Mouse (Mus musculus) lung, postnatal 36 days (tissue): ENCODE measurements around the gene Cacng7.
"Not testable (repeated sequence)": the region's sequence is repeated elsewhere in the genome, so short reads cannot be mapped to it uniquely, and the experiment has no call there.

Source experiments
- DNase-seq: peaks from one replicate; pipeline ENCODE4 v3.0.0; 2022; ENCODE audit warnings: mixed read lengths

Gene Cacng7

DNA sequence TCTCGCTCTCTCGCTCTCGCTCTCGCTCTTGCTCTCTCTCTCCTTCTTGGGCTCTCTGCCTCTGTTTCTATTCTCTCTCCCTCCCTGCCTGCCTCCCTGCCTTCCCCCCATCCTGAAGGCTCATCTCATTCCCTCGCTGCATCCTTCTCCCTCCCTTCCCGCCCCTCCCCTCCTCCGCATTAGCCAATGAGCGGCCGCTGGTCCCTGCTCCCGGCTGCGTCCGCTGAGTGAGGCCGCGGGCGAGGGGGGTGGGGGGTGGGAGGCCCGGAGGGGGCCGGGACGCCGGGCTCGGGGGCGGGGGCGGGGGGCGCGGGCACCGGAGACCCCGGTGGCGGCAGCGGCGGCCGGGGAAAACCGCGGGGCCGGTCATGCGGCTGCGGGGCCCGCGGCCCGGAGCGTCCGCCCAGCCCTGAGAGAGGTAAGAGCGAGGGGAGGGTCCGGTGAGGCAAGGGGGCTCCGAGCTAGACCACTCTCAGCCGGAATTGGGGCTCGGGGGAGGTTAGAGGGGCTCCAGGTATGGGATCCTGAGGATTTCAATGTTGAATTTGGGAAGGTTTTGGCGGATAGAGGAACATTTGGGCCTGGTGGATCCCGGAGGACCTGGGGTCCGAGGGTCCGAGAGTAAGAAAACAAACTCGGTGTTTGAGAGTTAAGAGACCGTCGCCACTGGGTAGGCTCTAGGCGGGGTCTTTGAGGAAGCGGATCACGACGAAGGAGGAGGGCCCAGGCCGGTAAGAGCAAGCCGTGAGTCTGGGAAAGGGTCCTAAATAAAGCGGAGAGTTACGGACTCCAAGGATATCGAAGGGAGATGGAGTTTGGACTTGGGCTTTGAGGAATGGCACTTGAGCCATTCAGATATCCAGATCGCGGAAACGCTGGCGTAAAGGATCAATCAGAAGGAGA lies at the start of gene Cacng7:
TSS of gene Cacng7 (plus strand) at position 337 of the 903 bp plus-strand sequence.
- DNase-seq = no peak

DNA sequence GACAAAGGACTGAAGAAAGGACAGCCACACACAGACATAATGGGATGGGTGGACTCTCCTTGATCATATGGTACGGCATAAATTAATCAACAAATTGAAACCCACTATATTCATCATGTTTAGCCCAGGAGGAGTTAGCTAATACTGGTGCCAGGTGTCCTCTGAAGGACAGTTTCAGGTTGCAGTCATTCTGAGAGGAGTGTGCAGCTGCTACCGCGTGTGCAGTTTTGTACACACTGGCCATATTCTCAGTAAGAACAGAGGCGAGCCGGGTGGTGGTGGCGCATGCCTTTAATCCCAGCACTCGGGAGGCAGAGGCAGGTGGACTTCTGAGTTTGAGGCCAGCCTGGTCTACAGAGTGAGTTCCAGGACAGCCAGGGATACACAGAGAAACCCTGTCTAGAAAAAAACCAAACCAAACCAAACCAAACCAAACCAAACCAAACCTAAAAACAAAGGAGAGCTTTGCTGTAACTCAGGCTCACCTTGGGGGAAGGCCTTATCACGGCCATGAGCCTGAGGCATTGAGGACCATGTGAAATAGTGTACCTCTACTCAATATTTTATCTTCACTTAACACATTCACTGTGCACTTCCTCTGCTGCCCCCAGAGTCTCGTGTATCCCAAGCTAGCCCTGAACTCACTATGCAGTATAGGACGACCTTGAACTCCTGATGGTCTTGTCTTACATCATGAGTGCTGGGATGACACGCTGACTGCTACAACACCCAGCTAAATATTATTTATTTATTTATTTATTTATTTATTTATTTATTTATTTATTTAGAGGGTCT lies 49.5 kb upstream of the Cacng7 start:
- DNase-seq = no peak

DNA sequence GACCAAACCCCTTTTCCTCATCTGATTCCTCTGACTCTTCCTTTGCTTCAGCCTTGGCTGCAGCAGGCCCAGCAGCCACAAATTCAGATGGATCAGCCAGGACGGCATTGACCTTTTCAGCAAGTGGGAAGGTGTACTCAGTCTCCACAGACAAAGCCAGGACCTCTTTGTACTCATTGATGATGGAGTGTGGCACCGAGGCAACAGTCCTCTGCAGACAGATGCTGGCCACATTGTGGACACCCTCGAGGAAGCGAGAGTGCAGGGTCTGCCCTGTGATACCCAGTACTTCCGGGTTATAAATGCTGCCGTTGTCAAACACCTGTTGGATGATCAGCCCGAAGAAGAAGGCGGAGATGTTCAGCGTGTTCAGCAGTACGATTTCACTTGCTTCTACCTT lies 48.2 kb upstream of the Cacng7 start:
- DNase-seq = no peak

DNA sequence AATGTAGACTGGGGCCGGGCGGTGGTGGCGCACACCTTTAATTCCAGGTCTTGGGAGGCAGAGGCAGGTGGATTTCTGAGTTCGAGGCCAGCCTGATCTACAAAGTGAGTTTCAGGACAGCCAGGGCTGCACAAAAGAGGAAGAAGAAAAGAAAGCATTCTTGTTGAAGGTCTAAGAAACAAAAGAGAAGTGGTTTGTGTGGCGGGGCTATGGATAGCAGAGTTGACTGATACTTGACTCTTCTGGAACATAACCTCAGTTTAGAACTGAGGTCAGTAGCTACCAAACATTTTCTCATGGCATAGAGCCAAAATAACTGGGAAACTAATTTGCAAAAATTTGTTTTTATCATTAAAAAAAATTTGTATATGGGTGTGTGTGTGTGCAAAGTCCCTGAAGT lies 46.7 kb upstream of the Cacng7 start:
- peak; percentile 52 for DNase-seq

DNA sequence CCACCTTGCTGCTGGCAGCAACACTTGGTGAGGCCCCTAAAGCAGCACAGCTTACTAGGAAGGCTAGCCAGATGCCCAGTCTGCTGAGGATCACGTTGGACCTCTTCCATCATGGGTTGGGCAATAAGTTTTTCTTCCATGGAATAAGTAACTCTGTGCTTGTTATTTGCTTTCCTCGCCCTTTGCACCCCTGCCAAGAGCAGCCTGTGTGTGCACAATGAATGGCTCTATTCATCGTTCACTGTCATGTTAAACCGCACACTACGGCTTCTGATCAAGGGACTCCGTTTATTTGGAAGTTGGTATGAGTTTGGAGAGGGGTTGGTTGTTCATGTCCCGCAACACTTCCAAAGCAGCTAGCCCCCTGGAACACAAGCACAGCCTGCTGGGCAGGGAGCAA lies 45.6 kb upstream of the Cacng7 start:
- DNase-seq = peak; percentile 83

DNA sequence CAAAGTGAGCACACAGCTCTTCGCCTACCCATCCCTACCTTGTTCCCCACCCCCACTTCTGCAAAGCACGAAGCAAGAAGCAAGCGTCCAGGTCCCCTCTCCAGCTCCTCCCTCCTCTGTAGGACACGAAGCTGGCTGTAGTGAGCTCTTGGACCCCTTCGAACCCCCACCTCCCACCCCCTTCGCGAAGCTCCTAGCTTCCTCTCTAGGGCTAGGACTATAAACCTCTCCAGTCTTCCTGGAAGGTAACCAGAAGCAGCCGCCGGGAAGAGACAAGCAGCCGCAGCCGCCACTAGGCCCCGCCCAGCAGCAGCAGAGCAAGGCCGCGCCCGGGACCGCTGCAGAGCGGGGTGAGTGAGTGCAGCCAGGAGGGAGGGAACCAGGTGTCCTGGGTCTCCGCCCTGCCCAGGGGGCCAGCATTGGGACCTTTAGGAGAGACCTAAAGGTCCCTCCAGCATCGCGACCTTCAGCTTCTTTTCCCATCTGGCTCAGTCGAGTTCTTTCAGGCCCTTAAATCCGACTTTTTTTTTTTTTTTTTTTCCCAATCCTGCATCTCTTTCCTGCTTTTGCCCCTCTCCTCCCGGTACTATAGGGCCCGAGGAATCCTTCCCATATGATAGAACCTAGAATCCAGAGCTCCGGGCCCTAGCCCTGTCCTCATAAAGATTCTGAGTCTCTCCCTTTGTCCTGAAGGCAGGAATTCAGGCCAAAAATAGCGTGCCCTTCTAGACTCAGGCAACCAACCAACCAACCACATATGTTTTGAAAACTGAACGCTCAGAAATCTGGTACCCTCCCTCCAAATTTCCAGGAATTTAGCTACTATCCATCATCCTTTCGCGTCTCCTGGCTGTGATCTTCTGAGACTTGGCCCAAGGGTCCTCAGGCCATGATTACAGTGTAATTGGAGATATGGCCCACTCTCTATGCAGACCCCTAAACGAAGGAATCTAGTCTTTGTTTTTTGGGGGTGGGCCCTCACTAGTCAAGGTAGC lies 43.5 kb upstream of the Cacng7 start, which contains the start of the genes Myadm and Prkcg:
TSS of gene Myadm (plus strand) at position 105 of the 995 bp plus-strand sequence.
TSS of gene Prkcg (plus strand) at position 204 of the 995 bp plus-strand sequence.
- peak; percentile 92 for DNase-seq

DNA sequence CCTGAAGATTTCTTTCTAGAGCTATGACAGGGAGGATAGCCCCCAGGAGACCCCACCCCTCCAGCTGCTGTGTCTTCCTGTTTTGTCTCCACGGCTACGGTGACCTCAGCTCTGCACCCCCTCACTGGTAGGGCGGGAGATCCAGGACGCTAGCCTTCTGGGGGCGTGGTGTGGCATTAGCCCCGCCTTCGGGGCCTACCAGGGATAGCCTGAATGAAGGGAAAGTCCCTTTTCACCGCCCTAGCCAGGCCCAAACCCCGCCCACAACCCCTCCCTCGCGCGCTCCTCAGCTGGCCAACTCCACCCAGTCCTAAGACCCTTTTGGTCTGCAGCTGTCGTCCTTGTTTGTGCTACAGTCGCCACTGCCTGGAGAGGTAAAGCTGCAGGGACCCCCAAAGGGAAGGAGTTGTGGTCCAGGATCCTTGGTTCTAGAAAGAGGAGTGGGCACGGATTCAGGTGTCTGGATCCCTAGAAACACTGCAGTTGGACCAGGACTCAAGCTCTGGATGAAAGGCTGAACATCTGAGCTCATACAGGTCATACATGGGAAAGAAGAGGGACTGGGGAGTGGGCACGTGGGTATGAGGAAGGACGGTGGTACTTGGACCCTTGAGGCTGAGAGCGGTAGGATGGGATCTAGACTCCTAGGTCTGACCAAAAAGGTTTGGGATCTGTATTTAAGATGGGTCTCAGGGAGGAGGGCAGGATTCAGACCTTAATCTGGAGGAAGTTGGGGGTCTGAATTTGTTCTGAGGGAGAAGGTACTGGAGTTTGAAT lies 42.3 kb upstream of the Cacng7 start:
- DNase-seq = peak; percentile 100

DNA sequence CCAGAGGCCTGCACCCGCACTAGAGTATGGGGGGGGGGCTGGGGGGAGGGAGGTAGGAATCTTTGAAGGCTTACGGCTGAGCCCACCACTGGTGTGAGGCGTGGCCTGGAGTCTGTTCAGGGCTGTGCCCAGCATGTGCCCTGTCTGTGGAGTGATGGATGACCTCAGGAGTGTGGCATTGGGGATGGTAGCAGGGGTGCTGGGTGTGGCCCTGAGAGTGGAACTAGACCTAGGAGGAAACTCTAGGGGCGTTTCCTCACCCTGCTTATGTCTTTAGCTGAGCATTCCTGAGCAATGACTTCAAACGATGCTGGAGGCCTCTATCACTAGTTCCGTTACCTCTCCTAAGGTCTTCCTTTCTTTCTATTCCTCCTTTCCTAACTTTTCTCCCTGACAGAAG lies 41.6 kb upstream of the Cacng7 start:
- DNase-seq = peak; percentile 83

DNA sequence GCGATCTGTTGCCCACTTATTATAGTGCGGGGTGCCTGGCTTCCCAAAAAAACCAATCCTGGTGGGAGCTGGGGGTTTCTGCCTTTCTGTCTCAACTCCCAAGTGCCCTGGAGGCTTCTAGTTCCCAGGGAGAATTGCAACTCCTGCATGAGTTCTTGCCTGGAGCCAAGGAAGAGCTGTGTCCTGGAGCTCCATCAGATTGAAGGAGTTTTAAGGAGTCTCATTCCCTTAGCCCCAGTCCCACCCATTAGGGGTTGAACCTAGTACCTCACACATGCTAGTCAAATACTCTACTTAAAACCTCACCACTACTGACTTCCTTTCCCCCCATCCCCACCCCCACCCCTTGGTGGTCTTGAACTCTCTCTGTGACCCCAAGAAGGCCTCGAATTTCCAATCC lies 41.0 kb upstream of the Cacng7 start:
- no peak for DNase-seq

DNA sequence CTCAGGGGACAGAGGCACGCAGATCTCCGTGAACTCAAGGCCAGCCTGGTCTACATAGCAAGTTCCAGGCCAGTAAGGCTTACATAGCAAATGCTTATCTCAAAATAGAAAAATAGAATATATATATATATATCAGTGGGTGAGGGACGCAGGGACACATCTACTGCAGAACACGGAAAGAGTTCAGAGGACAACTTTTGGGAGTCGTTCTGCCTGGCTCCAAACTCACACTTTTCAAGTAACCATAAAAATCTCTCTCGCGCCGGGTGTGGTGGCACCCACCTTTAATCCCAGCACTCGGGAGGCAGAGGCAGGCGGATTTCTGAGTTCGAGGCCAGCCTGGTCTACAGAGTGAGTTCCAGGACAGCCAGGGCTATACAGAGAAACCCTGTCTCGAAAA lies 40.5 kb upstream of the Cacng7 start:
- DNase-seq = not testable (repeated sequence)

DNA sequence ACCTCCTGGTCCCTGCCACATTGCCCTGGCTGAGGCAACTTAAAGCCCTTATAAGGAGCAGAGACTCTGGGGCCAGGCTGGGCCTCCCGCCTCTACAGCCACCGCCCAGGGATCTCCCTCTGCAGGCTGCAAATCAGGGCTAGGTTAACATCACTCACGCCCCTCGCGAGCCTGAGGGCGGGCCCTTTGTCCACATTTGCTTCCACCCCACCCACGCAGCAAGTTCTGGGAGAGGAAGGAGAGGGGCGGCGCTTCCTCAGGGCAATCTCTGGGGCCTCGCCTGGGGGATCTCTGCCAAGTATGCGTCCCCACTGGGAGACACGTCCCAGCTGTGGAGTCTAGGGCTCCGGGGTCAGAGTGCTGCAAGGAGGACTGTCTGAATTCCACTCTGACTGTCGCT lies 40.0 kb upstream of the Cacng7 start:
- DNase-seq = peak; percentile 99

DNA sequence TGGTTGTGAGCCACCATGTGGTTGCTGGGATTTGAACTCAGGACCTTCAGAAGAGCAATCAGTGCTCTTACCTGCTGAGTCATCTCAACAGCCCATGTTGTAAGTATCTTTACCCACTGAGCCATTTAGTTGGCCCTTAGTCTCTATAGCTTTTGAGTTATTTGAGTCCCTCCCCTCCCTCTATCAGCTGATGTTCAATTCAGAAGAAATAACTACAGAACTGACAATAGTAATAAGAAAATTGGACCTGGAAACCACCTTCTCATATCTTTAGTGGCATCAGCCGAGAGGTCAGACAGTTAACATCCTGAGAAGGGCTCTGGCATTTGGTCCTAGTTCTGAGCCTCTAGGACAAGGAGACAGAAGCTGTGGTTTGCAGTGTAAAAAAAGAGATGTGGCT lies 38.0 kb upstream of the Cacng7 start:
- DNase-seq = no peak

DNA sequence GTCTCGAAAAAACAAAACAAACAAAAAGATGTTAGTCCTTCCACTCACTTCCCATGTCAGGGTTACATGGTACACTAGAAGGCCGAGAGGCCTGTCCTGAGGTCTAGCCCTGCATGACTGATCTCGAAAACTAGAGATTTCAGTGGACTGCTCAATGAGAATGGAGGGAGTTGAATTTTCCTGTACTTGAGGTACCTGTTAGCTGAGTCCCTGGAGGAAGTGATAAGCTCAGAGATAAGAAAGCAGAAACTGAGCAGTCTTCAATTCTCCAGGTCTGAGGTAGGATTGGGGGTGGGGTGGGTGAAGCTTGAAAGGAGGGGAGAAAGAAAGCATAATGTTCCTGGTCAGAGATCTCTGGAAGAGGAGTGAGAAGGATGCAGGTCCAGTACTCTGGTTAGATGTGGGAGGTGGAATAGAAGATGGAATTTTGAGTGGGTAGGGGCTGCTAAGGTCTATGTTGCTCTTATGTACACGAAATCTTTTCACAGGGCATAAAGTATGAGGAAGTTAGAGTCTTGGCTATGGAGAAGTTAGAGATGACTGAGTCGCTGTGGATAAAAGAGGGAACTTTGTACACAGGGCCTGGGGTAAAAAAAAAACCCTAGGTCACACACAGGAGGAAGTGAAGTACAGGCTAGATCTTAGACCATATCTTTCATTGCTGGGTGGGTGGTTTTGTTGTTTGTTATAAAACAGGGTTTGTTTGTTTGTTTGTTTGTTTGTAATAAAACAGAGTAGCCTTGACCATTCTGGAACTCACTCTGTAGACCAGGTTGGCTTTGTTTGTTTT lies 37.2 kb upstream of the Cacng7 start:
- DNase-seq = no peak

DNA sequence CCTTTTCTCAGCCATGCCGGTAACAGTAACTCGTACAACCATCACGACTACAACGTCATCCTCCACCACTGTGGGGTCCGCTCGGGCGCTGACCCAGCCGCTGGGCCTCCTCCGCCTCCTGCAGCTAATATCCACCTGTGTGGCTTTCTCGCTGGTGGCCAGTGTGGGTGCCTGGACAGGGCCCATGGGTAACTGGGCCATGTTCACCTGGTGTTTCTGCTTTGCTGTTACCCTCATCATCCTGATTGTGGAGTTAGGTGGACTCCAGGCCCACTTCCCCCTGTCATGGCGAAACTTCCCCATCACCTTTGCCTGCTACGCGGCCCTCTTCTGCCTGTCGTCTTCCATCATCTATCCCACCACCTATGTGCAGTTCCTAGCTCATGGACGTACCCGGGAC lies 36.0 kb upstream of the Cacng7 start:
- no peak for DNase-seq

DNA sequence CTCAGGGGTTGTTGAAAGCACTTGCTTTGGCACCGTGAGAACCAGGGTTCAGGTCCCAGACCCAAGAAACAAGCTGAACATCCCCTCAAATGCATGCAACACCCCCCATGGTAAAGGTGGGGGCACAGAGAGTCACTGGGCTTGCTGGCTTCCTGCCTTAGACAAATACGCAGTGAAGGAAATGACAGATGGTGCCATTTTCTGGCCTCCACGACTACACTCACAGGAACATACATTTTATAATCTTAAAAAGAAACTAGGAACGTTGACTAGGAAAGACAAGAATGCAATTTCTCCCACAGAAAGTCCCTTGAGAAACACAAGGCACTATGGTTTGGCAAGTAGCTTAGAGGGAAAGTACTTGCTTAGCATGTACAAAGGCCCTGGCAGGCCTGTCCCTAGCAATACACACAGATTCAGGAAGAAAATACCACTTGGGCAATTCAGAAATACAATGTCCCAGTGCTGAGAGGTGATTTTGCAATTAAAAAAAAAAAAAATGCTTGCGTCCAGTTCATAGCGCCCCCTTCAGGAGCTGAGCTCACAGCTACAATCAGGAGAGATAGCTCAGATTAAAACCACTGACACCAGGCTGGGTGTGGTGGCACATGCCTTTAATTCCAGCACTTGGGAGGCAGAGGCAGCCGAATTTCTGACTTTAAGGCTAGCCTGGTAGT lies 32.7 kb upstream of the Cacng7 start:
- DNase-seq = peak; percentile 73

DNA sequence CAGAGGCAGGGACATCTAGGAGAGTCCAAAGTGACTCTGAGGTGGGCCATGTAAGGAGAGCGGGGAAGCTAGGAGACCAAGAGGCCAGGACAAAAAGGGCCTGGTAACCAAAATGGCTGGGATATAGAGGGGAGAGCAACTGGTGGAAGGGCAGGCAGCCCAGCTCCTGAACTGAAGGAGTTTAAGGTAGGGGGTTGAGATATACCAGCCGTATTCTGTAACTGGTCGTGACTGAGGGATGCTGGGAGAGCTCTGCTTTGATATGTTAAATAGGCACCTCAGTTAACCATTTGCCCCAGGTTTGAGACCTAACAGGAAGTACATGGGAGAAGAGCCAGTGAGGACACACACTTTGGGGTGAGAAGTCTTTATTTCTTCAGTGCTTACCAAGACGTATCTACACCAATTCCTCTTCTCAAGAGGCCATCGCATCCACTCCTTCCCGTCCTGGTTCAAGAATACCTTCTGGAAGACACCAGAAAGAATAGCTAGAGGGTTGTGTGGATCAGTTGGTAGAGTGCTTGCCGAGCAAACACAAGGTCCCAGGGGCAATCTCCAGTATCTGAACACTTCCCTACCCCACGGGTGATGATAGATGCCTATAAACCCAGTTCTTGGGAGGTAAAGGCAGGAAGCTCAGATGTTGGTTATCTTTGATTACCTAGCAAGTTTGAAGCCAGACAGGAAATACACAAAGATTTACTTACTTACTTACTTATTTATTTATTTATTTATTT lies 31.7 kb upstream of the Cacng7 start:
- no peak for DNase-seq

DNA sequence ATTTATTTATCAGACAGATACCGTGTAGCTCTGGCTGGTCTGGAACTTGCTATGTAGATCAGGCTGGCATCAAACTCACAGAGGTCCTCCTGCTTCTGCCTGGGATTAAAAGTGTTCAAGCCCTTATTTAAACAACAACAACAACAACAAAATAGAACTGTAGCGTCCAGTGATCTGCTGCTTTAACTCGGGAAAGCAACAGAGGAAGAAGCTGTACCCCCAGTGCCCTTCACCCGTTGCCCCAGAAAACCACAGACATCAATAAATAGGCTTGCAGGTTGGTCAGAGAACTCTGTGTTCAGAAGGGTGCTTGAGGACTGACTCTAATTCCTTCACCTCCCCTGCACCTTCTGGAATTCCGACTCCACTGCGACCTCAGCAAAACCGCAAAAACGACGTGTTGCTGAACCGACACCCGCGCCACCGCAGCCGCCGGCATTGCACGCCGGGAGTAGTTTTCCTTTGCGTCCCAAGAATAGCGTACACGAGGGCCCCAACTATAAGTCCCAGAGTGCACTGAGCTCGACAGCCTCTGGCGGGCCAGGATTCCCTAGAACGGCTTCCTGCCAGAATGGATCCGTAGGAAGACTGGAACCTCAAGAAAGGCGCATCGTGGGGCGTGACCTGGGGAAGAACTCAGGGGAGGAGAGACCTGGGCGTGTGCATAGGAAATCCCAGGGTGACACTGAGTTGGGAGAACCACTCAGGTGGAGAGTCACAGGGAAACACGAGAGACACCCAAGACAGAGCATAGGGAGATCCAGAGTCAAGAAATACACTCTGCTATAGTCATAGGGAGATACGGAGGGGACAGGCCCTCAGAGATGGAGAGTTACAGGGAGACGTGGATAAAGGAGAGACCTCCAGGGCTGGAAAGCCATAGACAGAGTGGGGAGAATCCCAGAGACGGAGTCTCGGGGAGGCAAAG lies 30.9 kb upstream of the Cacng7 start:
- DNase-seq = peak; percentile 42

DNA sequence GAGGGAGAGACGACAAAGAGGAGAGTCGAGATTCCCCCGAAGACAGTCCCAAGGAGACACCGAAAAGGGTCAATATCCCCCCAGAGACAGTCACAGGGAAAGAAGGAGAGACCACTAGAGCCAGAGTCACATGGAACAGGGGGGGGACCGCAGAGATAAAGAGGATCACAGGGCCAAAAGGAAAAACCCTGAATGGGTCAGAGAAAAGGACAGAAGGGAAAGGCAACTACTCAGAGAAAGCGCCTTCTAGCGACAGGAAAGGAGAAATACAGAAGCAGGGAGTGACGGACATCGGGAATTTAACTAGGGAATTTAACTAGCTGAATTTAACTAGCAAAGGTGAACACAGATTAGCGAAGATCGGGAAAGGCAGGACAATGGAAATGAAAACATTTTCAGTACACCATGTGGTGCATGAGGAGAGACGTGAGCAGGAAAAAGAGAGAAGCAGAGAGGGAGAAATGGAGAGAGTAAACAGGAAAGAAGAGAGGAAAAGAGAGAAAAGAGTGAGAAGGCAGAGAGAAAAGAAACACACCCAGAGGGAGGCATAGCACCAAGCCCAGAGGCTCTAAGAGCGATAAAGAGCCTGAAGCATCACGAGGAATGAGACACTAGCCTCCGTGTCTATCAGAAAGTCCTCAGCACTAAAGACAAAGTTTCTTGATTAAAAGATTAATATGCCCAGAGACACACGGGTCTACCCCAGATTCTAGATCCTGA lies 30.0 kb upstream of the Cacng7 start:
- peak; percentile 59 for DNase-seq
